Mouse (Mus musculus): ENCODE data around the gene Ksr1.

GRCm38 (mm10) chr11:79074611-79075010 lies 71.6 kb downstream of the Ksr1 start:
- TF ChIP-seq CTCF (IDR thresholded peaks at IDR 0.05; ENCODE audit: extremely low read depth, insufficient read length, insufficient replicate concordance, low read depth, low read length): no peak
- no peak for TF ChIP-seq POLR2A (IDR thresholded peaks at IDR 0.05; ENCODE audit: low read depth, low read length)
